Mouse (Mus musculus) hematopoietic stem cell, adult 5-6 weeks (primary cell): ENCODE data around the gene Clca3b. TPM values are rescaled to one million over a fixed set of nuclear protein-coding genes. Genes with fewer than 3 reads are reported as not detected.

Experiments used
- total RNA-seq: library from RNA; stranded (forward); fragments of 172-1452, 232-1000 nt; gene quantifications from 2 replicates; pipeline ENCODE4 v1.2.3, GENCODE M21; 2017

The Clca3b gene
- total RNA-seq, 1 experiment from 2014 or later = not detected

Other genes starting within 250 kb of the Clca3b start
- gene Sh3glb1, start 129.0 kb downstream of the Clca3b start, total RNA-seq = 52.1 and 63.4 TPM in 2 replicates
- gene Clca3a1, start 88.4 kb downstream of the Clca3b start, total RNA-seq = 1.4 and 4.8 TPM in 2 replicates
- not detected in 2 replicates for gene Clca3a2, start 29.9 kb downstream of the Clca3b start, total RNA-seq
- not detected in 2 replicates for gene Clca4b, start 83.2 kb upstream of the Clca3b start, total RNA-seq
- not detected in 2 replicates for gene Clca4a, start 125.7 kb upstream of the Clca3b start, total RNA-seq
- not detected in 2 replicates for gene Clca1, start 183.4 kb upstream of the Clca3b start, total RNA-seq